Mouse (Mus musculus): Measurements from ENCODE around the gene Pqbp1. TPM values are rescaled to one million over a fixed set of nuclear protein-coding genes. Genes with fewer than 3 reads are reported as not detected.
A peak's percentile ranks its signal among the peaks of the same experiment; 100 is the strongest.

Pqbp1 gene
- polyA plus RNA-seq (2015; fragmentation: Nextera tagmentation; extraction: Ambion mirVana): 207 and 210 TPM in 2 replicates

DNA sequence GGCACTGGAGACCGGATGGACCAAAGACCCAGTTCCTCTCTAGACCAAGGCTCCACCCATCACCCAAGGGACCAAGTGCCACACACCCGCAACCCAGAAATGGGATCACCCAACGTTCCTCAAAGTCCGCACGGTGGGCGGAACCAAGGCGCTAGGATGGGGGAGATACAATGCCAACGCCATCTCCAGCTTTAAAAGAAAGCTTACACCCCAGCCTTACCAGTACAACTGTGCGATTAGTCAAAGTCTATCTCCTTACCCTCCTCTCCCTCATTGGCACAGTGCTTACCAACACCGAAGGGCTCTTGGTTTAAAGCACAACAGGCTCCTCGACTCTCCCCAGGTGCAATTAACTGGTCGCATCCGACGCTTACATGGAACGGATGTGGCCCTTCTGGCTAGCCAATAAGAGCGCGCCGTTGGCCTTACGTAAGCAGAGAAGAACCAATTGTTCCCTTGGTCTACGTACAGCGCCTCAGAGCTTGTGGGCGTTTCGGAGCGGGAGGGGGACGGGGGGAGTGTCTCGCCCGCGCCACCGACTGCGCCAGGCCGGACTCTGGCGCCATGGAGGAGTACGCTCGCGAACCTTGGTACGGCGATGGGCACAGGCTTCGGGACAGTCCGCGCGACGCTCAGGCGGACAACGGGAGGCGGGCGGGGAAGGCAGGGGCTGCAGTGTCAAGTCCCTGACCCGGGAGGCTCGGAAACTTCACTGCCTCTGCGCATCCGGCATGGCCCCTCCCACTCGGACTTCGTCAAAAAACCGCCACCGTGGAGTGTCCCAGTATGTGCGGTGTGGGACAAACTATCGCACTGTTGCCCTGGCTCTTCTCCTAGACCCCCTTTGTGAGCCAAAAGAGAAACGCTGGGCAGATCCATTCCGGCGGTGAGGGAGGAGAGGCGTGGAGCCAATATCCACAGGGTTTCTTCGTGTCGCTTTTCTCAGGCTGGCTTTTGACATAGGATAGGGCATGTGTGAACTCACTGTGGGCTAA lies at the start of gene Pqbp1, which contains the start of gene Timm17b:
Gene Pqbp1, minus strand, starts transcription at position 390 of the 995 bp plus-strand sequence.
Gene Timm17b, plus strand, starts transcription at position 478 of the 995 bp plus-strand sequence.
- Histone ChIP-seq H3K9ac (replicated peaks) (peak within 1 kb of the TSS; percentile 64), H3K4me3 (peak within 1 kb of the TSS; percentile 67), H3K9me3 (no peaks in the 10 kb centered on the region), H3K4me2 (replicated peaks) (peak within 1 kb of the TSS; percentile 49), H3K36me3 (peaks cover 12% of the 10 kb centered on the region; the same call in 1 of the 2 replicates), H3K27me3 (no peaks in the 10 kb centered on the region), H3K4me1 (peaks cover 13% of the 10 kb centered on the region), H3K27ac (replicated peaks) (peak within 1 kb of the TSS; percentile 92)
- 18% methylated on average over 62 of the region's 62 CpGs for WGBS
- peak; percentile 99 for ATAC-seq (replicated peaks)

DNA sequence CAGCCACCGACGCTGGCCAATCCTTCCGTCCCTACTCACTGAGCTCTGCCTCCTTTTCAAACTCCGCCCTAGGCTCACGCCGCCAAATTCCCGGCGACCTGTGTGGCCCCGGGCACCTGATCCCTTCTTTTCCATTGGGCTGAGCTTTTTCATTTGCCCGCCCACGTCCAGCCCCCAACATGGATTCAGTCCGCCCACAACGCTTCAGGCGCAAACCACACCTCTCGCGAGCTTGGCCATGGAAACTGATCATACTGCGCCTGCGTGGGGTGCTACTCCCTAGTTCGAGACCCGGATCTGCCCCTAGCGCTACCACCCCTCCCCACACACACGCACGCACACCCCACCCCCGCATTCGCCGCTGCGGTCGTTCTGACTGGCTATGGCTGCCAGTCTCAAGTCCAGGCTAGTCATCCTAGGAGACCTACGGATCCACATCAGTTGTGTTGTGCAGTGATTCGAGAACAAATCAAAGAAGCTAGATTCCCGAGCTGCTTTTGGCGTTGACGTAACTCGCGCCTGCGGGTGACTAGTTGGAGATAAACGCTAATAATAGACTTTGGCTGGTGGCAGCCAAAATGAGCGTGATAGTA lies 48.9 kb upstream of the Pqbp1 start:
- WGBS: 18% methylated on average over 38 of the region's 38 CpGs
- Histone ChIP-seq H3K36me3 (no peaks in the 10 kb centered on the region), H3K4me1 (0 out of 2 replicates have a peak, but pooled peaks cover 4% of the 10 kb centered on the region), H3K27ac (replicated peaks) (peak overlapping the region; percentile 46), H3K4me3 (peak overlapping the region; percentile 53), H3K4me2 (replicated peaks) (peak overlapping the region; percentile 40), H3K9me3 (no peaks in the 10 kb centered on the region), H3K9ac (replicated peaks) (peak overlapping the region; percentile 53), H3K27me3 (no peaks in the 10 kb centered on the region)
- peak; percentile 99 for ATAC-seq (replicated peaks)

DNA sequence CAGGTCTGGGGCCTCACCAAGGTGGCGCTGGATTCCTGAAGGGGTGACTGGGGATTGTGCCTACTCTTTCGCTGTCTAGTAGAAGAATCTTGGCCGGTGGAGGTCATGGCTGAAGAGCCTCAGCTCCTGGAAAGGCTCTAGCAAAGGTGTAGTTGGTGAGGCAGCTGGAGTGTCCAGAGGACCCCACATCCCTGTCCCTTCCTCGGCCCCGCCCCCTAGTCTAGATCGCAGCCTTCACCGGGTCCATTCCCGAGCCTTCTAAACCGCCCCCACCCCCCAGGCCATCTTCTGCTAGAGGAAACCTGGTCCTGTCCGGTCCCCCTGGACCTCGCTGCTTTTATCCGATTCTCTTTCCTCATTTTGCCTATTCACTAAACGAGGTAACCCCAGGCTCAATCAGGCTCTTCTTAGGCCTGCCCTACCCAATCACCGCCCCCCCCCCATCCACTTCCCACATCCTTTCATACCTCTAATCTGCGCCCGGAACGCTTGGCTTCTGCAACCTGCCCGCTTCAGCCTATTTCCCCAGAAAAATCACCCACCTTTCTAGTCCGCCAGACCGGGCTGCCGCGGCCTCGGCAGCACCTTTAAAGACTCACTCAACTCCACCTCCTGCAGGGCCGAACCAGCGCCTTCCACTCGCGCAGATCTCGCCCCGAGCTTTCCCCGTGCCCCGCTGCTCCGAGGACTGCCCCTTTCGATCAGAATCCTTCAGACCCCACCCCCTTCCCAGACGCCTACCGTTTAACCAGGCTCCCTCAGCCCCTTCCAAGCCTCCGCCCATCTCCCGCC lies 48.2 kb upstream of the Pqbp1 start, which contains the start of gene Hdac6:
Gene Hdac6, minus strand, starts transcription at position 782 of the 792 bp plus-strand sequence.
- Histone ChIP-seq H3K4me3 (peak within 1 kb of the TSS; percentile 53), H3K9me3 (no peaks in the 10 kb centered on the region), H3K27me3 (no peaks in the 10 kb centered on the region), H3K36me3 (no peaks in the 10 kb centered on the region), H3K27ac (replicated peaks) (peak within 1 kb of the TSS; percentile 63), H3K4me2 (replicated peaks) (peak within 1 kb of the TSS; percentile 50), H3K4me1 (0 out of 2 replicates have a peak, but pooled peaks cover 4% of the 10 kb centered on the region), H3K9ac (replicated peaks) (peak within 1 kb of the TSS; percentile 58)
- WGBS: 23% methylated on average over 35 of the region's 37 CpGs
- ATAC-seq (replicated peaks): peak; percentile 60

DNA sequence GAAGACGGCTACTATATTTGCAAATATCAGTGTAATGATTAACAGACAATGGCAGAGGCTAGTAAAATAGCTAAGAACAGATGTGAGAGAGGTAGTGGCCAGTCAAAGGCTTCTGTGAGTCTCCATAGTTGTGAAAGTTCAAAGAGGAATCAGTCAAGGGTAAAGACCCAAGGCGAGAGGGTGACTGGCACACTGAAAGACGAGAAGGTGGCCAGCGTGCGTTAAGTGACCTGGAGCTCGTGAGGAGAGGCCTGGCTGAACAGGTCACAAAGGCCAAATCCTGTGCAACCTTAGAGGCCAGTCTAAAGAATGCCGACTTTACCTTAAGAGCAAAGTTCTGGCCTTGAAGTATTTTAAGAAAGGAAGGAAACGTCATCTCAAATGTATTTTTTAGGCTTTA lies 46.5 kb upstream of the Pqbp1 start:
- no peak for ATAC-seq (replicated peaks)
- Histone ChIP-seq H3K4me1 (0 out of 2 replicates have a peak, but pooled peaks cover 4% of the 10 kb centered on the region), H3K4me2 (replicated peaks) (no peak overlapping the region), H3K9ac (replicated peaks) (no peak overlapping the region), H3K9me3 (no peaks in the 10 kb centered on the region), H3K4me3 (no peak overlapping the region), H3K27ac (replicated peaks) (no peak overlapping the region), H3K36me3 (no peaks in the 10 kb centered on the region), H3K27me3 (no peaks in the 10 kb centered on the region)
- 71% methylated on average over 8 of the region's 8 CpGs for WGBS

- H3K27me3 ChIP-seq: no peaks in the 10 kb centered on the region
- 87% methylated on average over 6 of the region's 6 CpGs for WGBS
- no peak overlapping the region for H3K9ac ChIP-seq (replicated peaks)
- H3K9me3 ChIP-seq: no peaks in the 10 kb centered on the region
- H3K27ac ChIP-seq (replicated peaks): no peak overlapping the region
- H3K4me2 ChIP-seq (replicated peaks): no peak overlapping the region
- no peak overlapping the region for H3K4me3 ChIP-seq
- H3K4me1 ChIP-seq: no peaks in the 10 kb centered on the region
- H3K36me3 ChIP-seq: 0 out of 2 replicates have a peak, but pooled peaks cover 9% of the 10 kb centered on the region
- ATAC-seq (replicated peaks): no peak
Observed at GRCm38 (mm10) chrX:7937667-7938066, 38.6 kb upstream of the Pqbp1 start.

GRCm38 (mm10) chrX:7936874-7937273 lies 37.8 kb upstream of the Pqbp1 start:
- Histone ChIP-seq H3K4me1 (no peaks in the 10 kb centered on the region), H3K4me2 (replicated peaks) (no peak overlapping the region), H3K9me3 (no peaks in the 10 kb centered on the region), H3K9ac (replicated peaks) (no peak overlapping the region), H3K36me3 (0 out of 2 replicates have a peak, but pooled peaks cover 9% of the 10 kb centered on the region), H3K27ac (replicated peaks) (no peak overlapping the region), H3K4me3 (no peak overlapping the region), H3K27me3 (no peaks in the 10 kb centered on the region)
- 62% methylated on average over 11 of the region's 11 CpGs for WGBS
- ATAC-seq (replicated peaks): no peak

- 25% methylated on average over 19 of the region's 19 CpGs for WGBS
- H3K9ac ChIP-seq (replicated peaks): no peak within 1 kb of the TSS
- no peak within 1 kb of the TSS for H3K27ac ChIP-seq (replicated peaks)
- no peaks in the 10 kb centered on the region for H3K9me3 ChIP-seq
- no peaks in the 10 kb centered on the region for H3K4me1 ChIP-seq
- no peak for ATAC-seq (replicated peaks)
- no peaks in the 10 kb centered on the region for H3K27me3 ChIP-seq
- no peak within 1 kb of the TSS for H3K4me2 ChIP-seq (replicated peaks)
- peaks cover 8% of the 10 kb centered on the region; the same call in 1 of the 2 replicates for H3K36me3 ChIP-seq
- H3K4me3 ChIP-seq: no peak within 1 kb of the TSS
Observed at GRCm38 (mm10) chrX:7928270-7928790, 29.3 kb upstream of the Pqbp1 start, which contains the start of gene Eras. TSS of gene Eras (minus strand) at chrX:7928607.

DNA sequence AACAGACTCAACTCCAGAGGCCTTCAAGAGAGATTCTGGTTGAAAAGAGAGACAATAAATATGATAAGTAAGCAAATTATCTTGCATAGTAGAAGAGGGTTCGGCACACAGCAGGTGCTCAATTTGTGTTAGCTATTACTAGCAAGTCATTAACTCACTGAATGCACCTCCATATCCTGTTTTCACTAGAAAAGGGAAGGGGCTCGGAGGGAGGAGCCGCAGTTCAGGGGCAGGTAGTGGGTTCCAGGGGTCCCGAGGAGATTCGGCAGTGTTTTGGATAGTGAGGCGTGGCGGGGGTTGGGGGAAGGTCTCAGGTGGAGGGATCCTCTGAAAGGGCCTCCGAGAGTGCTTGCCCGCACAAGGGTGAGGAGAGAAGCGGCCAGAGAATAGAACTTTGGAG lies 28.0 kb upstream of the Pqbp1 start:
- Histone ChIP-seq H3K4me1 (peaks cover 10% of the 10 kb centered on the region; the same call in 1 of the 2 replicates), H3K4me2 (replicated peaks) (no peak overlapping the region), H3K4me3 (no peak overlapping the region), H3K27me3 (no peaks in the 10 kb centered on the region), H3K36me3 (peaks cover 8% of the 10 kb centered on the region; the same call in 1 of the 2 replicates), H3K27ac (replicated peaks) (no peak overlapping the region), H3K9me3 (no peaks in the 10 kb centered on the region), H3K9ac (replicated peaks) (no peak overlapping the region)
- 24% methylated on average over 10 of the region's 10 CpGs for WGBS
- ATAC-seq (replicated peaks): no peak

- peaks cover 13% of the 10 kb centered on the region; the same call in 1 of the 2 replicates for H3K4me1 ChIP-seq
- no peak for ATAC-seq (replicated peaks)
- H3K4me3 ChIP-seq: no peak overlapping the region
- H3K9ac ChIP-seq (replicated peaks): no peak overlapping the region
- no peaks in the 10 kb centered on the region for H3K9me3 ChIP-seq
- H3K27ac ChIP-seq (replicated peaks): no peak overlapping the region
- H3K4me2 ChIP-seq (replicated peaks): no peak overlapping the region
- H3K36me3 ChIP-seq: peaks cover 6% of the 10 kb centered on the region; the same call in 1 of the 2 replicates
- WGBS: 78% methylated on average over 6 of the region's 6 CpGs
- H3K27me3 ChIP-seq: no peaks in the 10 kb centered on the region
Observed at GRCm38 (mm10) chrX:7926266-7926665, 27.2 kb upstream of the Pqbp1 start.

GRCm38 (mm10) chrX:7922032-7922431 lies 23.0 kb upstream of the Pqbp1 start:
- H3K4me2 ChIP-seq (replicated peaks): peak overlapping the region; percentile 53
- H3K9ac ChIP-seq (replicated peaks): peak overlapping the region; percentile 44
- H3K9me3 ChIP-seq: no peaks in the 10 kb centered on the region
- no peak overlapping the region for H3K27ac ChIP-seq (replicated peaks)
- H3K27me3 ChIP-seq: no peaks in the 10 kb centered on the region
- H3K36me3 ChIP-seq: no peaks in the 10 kb centered on the region
- H3K4me3 ChIP-seq: peak overlapping the region; percentile 50
- peaks cover 16% of the 10 kb centered on the region; the same call in 1 of the 2 replicates for H3K4me1 ChIP-seq
- no peak for ATAC-seq (replicated peaks)
- 17% methylated on average over 47 of the region's 48 CpGs for WGBS

All from forebrain, embryonic 15.5 days (tissue).